Mouse (Mus musculus) bone marrow, adult 2 months (tissue): ENCODE results near the gene Irf1. TPM values are rescaled to one million over a fixed set of nuclear protein-coding genes. Genes with fewer than 3 reads are reported as not detected.

Source experiments
- H3K27ac ChIP-seq: fragments of 200-500 bp; 2 replicates; pipeline ENCODE4 v1.5.1; 2012; ENCODE audit warnings: low read depth, mild to moderate bottlenecking, control low read depth, inconsistent platforms, low read length; ENCODE audit not compliant: control insufficient read depth, poor library complexity, insufficient read depth
- H3K4me1 ChIP-seq: fragments of 200-500 bp; 2 replicates; pipeline ENCODE4 v1.6.1; 2011; ENCODE audit warnings: low read length; ENCODE audit not compliant: control insufficient read depth, insufficient read depth
- H3K4me3 ChIP-seq: fragments of 200-500 bp; replicated peaks from 2 replicates; pipeline ENCODE3; 2011; ENCODE audit warnings: mild to moderate bottlenecking, low read depth, low read length, control low read depth; ENCODE audit not compliant: control insufficient read depth
- CTCF ChIP-seq: fragments of 200-500 bp; IDR thresholded peaks from 2 replicates; pipeline ENCODE4 v1.5.1; 2011; ENCODE audit warnings: low read length, control low read depth; ENCODE audit not compliant: control insufficient read depth, insufficient read depth
- POLR2A ChIP-seq: fragments of 200-500 bp; IDR thresholded peaks from 2 replicates; pipeline ENCODE4 v1.6.1; 2011; ENCODE audit warnings: low read depth, mild to moderate bottlenecking, control low read depth, low read length, borderline replicate concordance; ENCODE audit not compliant: control insufficient read depth
- WGBS: fragments of 180-500 bp; shearing (Covaris S2); methylation state at CpG from one replicate; pipeline ENCODE4 v1.1.7; 2018; 5-methylcytosine and 5-hydroxymethylcytosine counted together
- polyA plus RNA-seq: library from polyadenylated mRNA; stranded (reverse); fragments of >200 nt; gene quantifications from 2 replicates; pipeline ENCODE4 v1.2.4, GENCODE M21; 2011; ENCODE audit warnings: low replicate concordance; ENCODE audit not compliant: missing spikeins, insufficient read depth, insufficient read length

The Irf1 gene
- polyA plus RNA-seq, 1 experiment: 35.5 TPM

DNA sequence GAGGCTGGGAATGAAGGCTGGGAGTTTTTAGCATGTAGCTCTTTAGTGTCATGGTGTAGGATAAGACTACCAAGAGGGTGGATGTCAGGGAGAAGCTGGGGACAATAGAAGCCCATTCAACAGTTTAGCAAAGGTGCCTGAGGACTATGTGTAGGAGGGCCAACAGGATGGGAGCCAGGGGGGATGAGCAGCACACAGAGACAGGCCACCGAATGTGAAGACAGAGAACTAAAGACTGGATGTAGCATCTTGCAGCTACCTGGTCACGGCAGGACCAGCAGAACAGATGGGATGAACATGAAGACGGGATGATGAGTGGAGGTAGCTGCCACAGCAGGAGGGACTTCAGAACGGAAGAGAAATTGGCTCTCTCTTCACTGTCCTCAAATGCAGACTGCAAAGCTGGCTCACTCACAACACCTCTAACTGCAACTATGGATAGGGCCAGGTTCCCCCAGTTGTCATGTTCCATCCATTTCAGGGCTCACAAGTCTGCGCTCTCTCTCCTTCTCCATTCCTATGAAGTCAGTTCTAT is 47.1 kb downstream of the Irf1 start:
- 93% methylated on average over 5 of the region's 5 CpGs for WGBS
- TF ChIP-seq CTCF (no peak), POLR2A (no peak)
- Histone ChIP-seq H3K4me1 (peaks cover 1% of the 10 kb centered on the region; the same call in 1 of the 2 replicates), H3K27ac (no peak overlapping the region), H3K4me3 (no peak overlapping the region)

GRCm38 (mm10) chr11:53818794-53819193 is 49.0 kb downstream of the Irf1 start:
- H3K4me1 ChIP-seq: peaks cover 1% of the 10 kb centered on the region; the same call in 1 of the 2 replicates
- TF ChIP-seq CTCF (no peak), POLR2A (no peak)

GRCm38 (mm10) chr11:53819511-53819910 is 49.7 kb downstream of the Irf1 start:
- WGBS: 84% methylated on average over 6 of the region's 6 CpGs
- TF ChIP-seq CTCF (no peak), POLR2A (no peak)
- H3K27ac ChIP-seq: no peak overlapping the region
- no peak overlapping the region for H3K4me3 ChIP-seq
- H3K4me1 ChIP-seq: peaks cover 1% of the 10 kb centered on the region; the same call in 1 of the 2 replicates

More at GRCm38 (mm10) chr11:53818794-53819193, 49.0 kb downstream of the Irf1 start:
- 59% methylated on average over 6 of the region's 6 CpGs for WGBS
- H3K27ac ChIP-seq: no peak overlapping the region
- H3K4me3 ChIP-seq: no peak overlapping the region

DNA sequence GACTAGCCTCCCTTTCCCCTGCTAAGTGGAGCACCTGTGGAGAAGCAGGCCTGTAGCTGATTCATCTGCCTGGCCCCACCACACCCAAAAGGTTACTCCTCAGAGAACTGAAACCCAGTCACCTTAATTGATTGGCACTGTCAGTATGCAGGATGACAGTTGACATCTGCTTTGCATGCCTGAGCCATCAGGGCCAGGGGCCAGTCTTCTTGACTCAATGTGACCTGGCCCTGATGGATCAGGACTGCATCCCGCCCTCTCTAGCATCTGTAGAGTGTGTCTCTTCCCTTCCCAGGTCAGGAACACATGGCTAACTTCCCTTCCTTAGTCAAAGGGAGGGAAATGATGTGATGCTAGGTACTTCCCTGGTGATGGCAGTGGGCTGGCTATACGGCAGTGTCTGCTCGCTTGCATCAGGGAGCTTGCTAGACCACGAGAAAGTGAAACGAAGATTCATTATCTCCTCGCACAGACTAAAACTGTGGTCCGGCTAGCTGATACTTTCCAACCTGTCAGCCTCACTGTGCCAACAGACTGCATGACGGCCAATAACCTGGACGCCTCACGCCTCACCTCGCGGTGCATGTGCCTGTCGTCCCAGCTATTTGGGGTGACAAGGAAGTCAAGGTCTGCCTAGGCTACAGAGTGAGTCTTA is 50.8 kb downstream of the Irf1 start:
- no peak for TF ChIP-seq CTCF
- no peak for TF ChIP-seq POLR2A

GRCm38 (mm10) chr11:53821230-53821944 is 51.6 kb downstream of the Irf1 start:
- peaks cover 1% of the 10 kb centered on the region; the same call in 1 of the 2 replicates for H3K4me1 ChIP-seq
- H3K27ac ChIP-seq: no peak overlapping the region
- TF ChIP-seq POLR2A (no peak), CTCF (no peak)
- H3K4me3 ChIP-seq: no peak overlapping the region
- WGBS: 84% methylated on average over 11 of the region's 11 CpGs

More for the DNA sequence above, 50.8 kb downstream of the Irf1 start:
- Histone ChIP-seq H3K4me3 (no peak overlapping the region), H3K27ac (no peak overlapping the region), H3K4me1 (peaks cover 1% of the 10 kb centered on the region; the same call in 1 of the 2 replicates)
- 42% methylated on average over 13 of the region's 13 CpGs for WGBS

GRCm38 (mm10) chr11:53821945-53822338 is 52.1 kb downstream of the Irf1 start:
- TF ChIP-seq POLR2A (no peak), CTCF (no peak)
- Histone ChIP-seq H3K4me1 (peaks cover 1% of the 10 kb centered on the region; the same call in 1 of the 2 replicates), H3K4me3 (no peak overlapping the region), H3K27ac (no peak overlapping the region)
- 85% methylated on average over 3 of the region's 3 CpGs for WGBS

GRCm38 (mm10) chr11:53825409-53825808 is 55.6 kb downstream of the Irf1 start:
- TF ChIP-seq CTCF (no peak), POLR2A (no peak)
- WGBS: 53% methylated on average over 4 of the region's 4 CpGs
- Histone ChIP-seq H3K4me1 (peaks cover 1% of the 10 kb centered on the region; the same call in 1 of the 2 replicates), H3K27ac (no peak overlapping the region), H3K4me3 (no peak overlapping the region)

Other genes with a start within 250 kb of the Irf1 start
- gene Kif3a, start 202.6 kb upstream of the Irf1 start, polyA plus RNA-seq: 3.7 and 4.5 TPM in 2 replicates
- not detected in 2 replicates for gene Il4, start 151.3 kb upstream of the Irf1 start, polyA plus RNA-seq
- not detected in 2 replicates for gene Il13, start 135.3 kb upstream of the Irf1 start, polyA plus RNA-seq
- gene Rad50, start 62.7 kb upstream of the Irf1 start, polyA plus RNA-seq: 8.9 and 15.2 TPM in 2 replicates
- not detected in 2 replicates for gene Il5, start 49.2 kb upstream of the Irf1 start, polyA plus RNA-seq
- not detected in 2 replicates for gene Gm17334, start 3.2 kb downstream of the Irf1 start, polyA plus RNA-seq
- 1.4 and 7.8 TPM in 2 replicates for gene Gm12216, start 89.2 kb downstream of the Irf1 start, polyA plus RNA-seq
- 4.0 and 6.5 TPM in 2 replicates for gene Slc22a5, start 121.6 kb downstream of the Irf1 start, polyA plus RNA-seq
- 3.1 and 6.3 TPM in 2 replicates for gene Slc22a21, start 210.3 kb downstream of the Irf1 start, polyA plus RNA-seq